Mouse (Mus musculus): ENCODE data around the gene Vash1.

- no peak for TF ChIP-seq CTCF (IDR thresholded peaks at IDR 0.05; ENCODE audit: borderline replicate concordance, insufficient read depth, low read length)
- TF ChIP-seq POLR2A (IDR thresholded peaks at IDR 0.05; ENCODE audit: low read depth, low read length) = no peak
Observed at GRCm38 (mm10) chr12:86687445-86687955, 9.0 kb downstream of the Vash1 start.
